Mouse (Mus musculus) liver, postnatal 0 days (tissue): Measurements from ENCODE around the gene Uqcc2. TPM values are rescaled to one million over a fixed set of nuclear protein-coding genes. Genes with fewer than 3 reads are reported as not detected.

Experiments
- ATAC-seq: fragments of 200-750 bp; cut with Nextera tagmentation; 2 replicates; pipeline ENCODE4 v1.8.0; 2017; ENCODE audit warnings: mild to moderate bottlenecking, moderate library complexity
- DNase-seq: peaks from one replicate; pipeline ENCODE4 v3.0.0-alpha.2; 2016
- H3K27ac ChIP-seq: fragments of 300-500 bp; sonication (generic); 2 replicates; pipeline ENCODE4 v1.5.1; 2014; ENCODE audit warnings: antibody characterized with exemption, moderate library complexity, mild to moderate bottlenecking, low read depth
- H3K27me3 ChIP-seq: fragments of 300-500 bp; sonication (generic); 2 replicates; pipeline ENCODE4 v1.6.1; 2014; ENCODE audit warnings: low read length, control low read depth, mixed read lengths; ENCODE audit not compliant: insufficient read depth
- H3K36me3 ChIP-seq: fragments of 300-500 bp; sonication (generic); replicated peaks from 2 replicates; pipeline ENCODE4 v1.6.1; 2014; ENCODE audit warnings: mild to moderate bottlenecking, control low read depth, low read length, moderate library complexity, mixed read lengths; ENCODE audit not compliant: insufficient read depth
- H3K4me1 ChIP-seq: fragments of 300-500 bp; sonication (generic); 2 replicates; pipeline ENCODE4 v1.6.1; 2014; ENCODE audit warnings: antibody characterized with exemption, mild to moderate bottlenecking, control low read depth; ENCODE audit not compliant: insufficient read depth
- H3K4me2 ChIP-seq: fragments of 300-500 bp; sonication (generic); 2 replicates; pipeline ENCODE4 v1.6.1; 2014; ENCODE audit warnings: low read depth, mild to moderate bottlenecking, low read length, moderate library complexity, mixed read lengths
- H3K4me3 ChIP-seq: fragments of 300-500 bp; sonication (generic); 2 replicates; pipeline ENCODE4 v1.5.1; 2014; ENCODE audit warnings: low read depth, low read length
- H3K9ac ChIP-seq: fragments of 300-500 bp; sonication (generic); replicated peaks from 2 replicates; pipeline ENCODE4 v1.6.1; 2014; ENCODE audit warnings: mild to moderate bottlenecking, moderate library complexity
- H3K9me3 ChIP-seq: fragments of 300-500 bp; sonication (generic); 2 replicates; pipeline ENCODE4 v1.6.1; 2016; ENCODE audit warnings: mild to moderate bottlenecking, control low read depth, low read length, mixed read lengths
- CTCF ChIP-seq: sonication (generic); IDR thresholded peaks from 2 replicates; pipeline ENCODE4 v1.5.1; 2016; ENCODE audit warnings: antibody characterized with exemption, low read depth
- EP300 ChIP-seq: IDR thresholded peaks from 2 replicates; pipeline ENCODE4 v1.6.1; 2016; ENCODE audit warnings: antibody characterized with exemption, low read depth, mild to moderate bottlenecking
- WGBS: fragments of 180-500 bp; shearing (Covaris S2); extraction: QIAGEN DNeasy Blood & Tissue Kit; methylation state at CpG from one replicate; pipeline ENCODE4 v1.1.7; 2014; ENCODE audit not compliant: insufficient replicate concordance; 5-methylcytosine and 5-hydroxymethylcytosine counted together
- polyA plus RNA-seq: library from polyadenylated mRNA; unstranded; fragments of >200 nt; fragmentation: Nextera tagmentation; extraction: Ambion mirVana; gene quantifications from 2 replicates; pipeline ENCODE4 v1.2.1, GENCODE M21; 2015

Uqcc2 gene
- polyA plus RNA-seq, 1 experiment from 2014 or later, result 107 TPM

GRCm38 (mm10) chr17:27159169-27159568, 25.5 kb upstream of the Uqcc2 start:
- Histone ChIP-seq H3K4me2 (no peak overlapping the region), H3K4me1 (no peaks in the 10 kb centered on the region), H3K9me3 (no peaks in the 10 kb centered on the region), H3K27ac (no peak overlapping the region), H3K9ac (no peak overlapping the region), H3K36me3 (no peaks in the 10 kb centered on the region), H3K27me3 (no peaks in the 10 kb centered on the region), H3K4me3 (no peak overlapping the region)
- no peak for TF ChIP-seq EP300
- no peak for TF ChIP-seq CTCF
- ATAC-seq (no peak), DNase-seq (no peak)
- 68% methylated on average over 7 of the region's 7 CpGs for WGBS

- H3K4me3 ChIP-seq, result no peak overlapping the region
- TF ChIP-seq EP300, result no peak
- no peak overlapping the region for H3K9ac ChIP-seq
- H3K27ac ChIP-seq, result no peak overlapping the region
- no peaks in the 10 kb centered on the region for H3K9me3 ChIP-seq
- DNase-seq (no peak), ATAC-seq (no peak)
- no peak overlapping the region for H3K4me2 ChIP-seq
- peaks cover 3% of the 10 kb centered on the region; the same call in 1 of the 2 replicates for H3K4me1 ChIP-seq
- no peaks in the 10 kb centered on the region for H3K36me3 ChIP-seq
- 83% methylated on average over 6 of the region's 6 CpGs for WGBS
- H3K27me3 ChIP-seq, result no peaks in the 10 kb centered on the region
Measured at GRCm38 (mm10) chr17:27158439-27158838, 24.7 kb upstream of the Uqcc2 start.

- no peaks in the 10 kb centered on the region for H3K36me3 ChIP-seq
- 84% methylated on average over 8 of the region's 8 CpGs for WGBS
- H3K4me2 ChIP-seq, result no peak overlapping the region
- TF ChIP-seq CTCF (no peak), EP300 (no peak)
- H3K9me3 ChIP-seq, result no peaks in the 10 kb centered on the region
- H3K4me1 ChIP-seq, result peaks cover 16% of the 10 kb centered on the region
- no peak overlapping the region for H3K9ac ChIP-seq
- H3K4me3 ChIP-seq, result no peak overlapping the region
- H3K27me3 ChIP-seq, result no peaks in the 10 kb centered on the region
- DNase-seq, result no peak
- no peak for ATAC-seq
- H3K27ac ChIP-seq, result no peak overlapping the region
Measured at GRCm38 (mm10) chr17:27155752-27156151, 22.0 kb upstream of the Uqcc2 start.

- TF ChIP-seq CTCF, result no peak
- no peak for TF ChIP-seq EP300
- DNase-seq, result no peak
- H3K4me1 ChIP-seq, result peaks cover 16% of the 10 kb centered on the region
- no peak for ATAC-seq
- H3K9ac ChIP-seq, result no peak overlapping the region
- no peaks in the 10 kb centered on the region for H3K36me3 ChIP-seq
- no peaks in the 10 kb centered on the region for H3K9me3 ChIP-seq
- no peak overlapping the region for H3K4me2 ChIP-seq
- H3K27ac ChIP-seq, result no peak overlapping the region
- WGBS, result 69% methylated on average over 6 of the region's 6 CpGs
- H3K4me3 ChIP-seq, result no peak overlapping the region
- H3K27me3 ChIP-seq, result no peaks in the 10 kb centered on the region
Measured at GRCm38 (mm10) chr17:27154881-27155280, 21.2 kb upstream of the Uqcc2 start.

- Histone ChIP-seq H3K36me3 (no peaks in the 10 kb centered on the region), H3K27ac (no peak overlapping the region), H3K9me3 (no peaks in the 10 kb centered on the region), H3K4me3 (no peak overlapping the region), H3K27me3 (no peaks in the 10 kb centered on the region), H3K9ac (no peak overlapping the region), H3K4me1 (peaks cover 16% of the 10 kb centered on the region), H3K4me2 (no peak overlapping the region)
- ATAC-seq (no peak), DNase-seq (no peak)
- TF ChIP-seq EP300, result no peak
- TF ChIP-seq CTCF, result no peak
- 89% methylated on average over 14 of the region's 14 CpGs for WGBS
Measured at GRCm38 (mm10) chr17:27154256-27154655, 20.5 kb upstream of the Uqcc2 start.

GRCm38 (mm10) chr17:27153773-27154193, 20.1 kb upstream of the Uqcc2 start:
- DNase-seq (no peak), ATAC-seq (no peak)
- Histone ChIP-seq H3K36me3 (no peaks in the 10 kb centered on the region), H3K27me3 (no peaks in the 10 kb centered on the region), H3K4me2 (no peak overlapping the region), H3K9ac (no peak overlapping the region), H3K4me3 (no peak overlapping the region), H3K4me1 (peaks cover 16% of the 10 kb centered on the region), H3K9me3 (no peaks in the 10 kb centered on the region), H3K27ac (peak overlapping the region; percentile 76)
- 72% methylated on average over 9 of the region's 9 CpGs for WGBS
- TF ChIP-seq CTCF, result no peak
- no peak for TF ChIP-seq EP300
